Mouse (Mus musculus) embryonic facial prominence, embryonic 13.5 days (tissue): ENCODE measurements around the gene Scn3b. TPM values are rescaled to one million over a fixed set of nuclear protein-coding genes. Genes with fewer than 3 reads are reported as not detected.

Experiments used
- ATAC-seq: fragments of 200-750 bp; cut with Nextera tagmentation; 2 replicates; pipeline ENCODE4 v1.8.0; 2017; ENCODE audit warnings: low read depth; ENCODE audit not compliant: insufficient number of reproducible peaks, insufficient read depth, low FRiP score, low TSS enrichment
- H3K27ac ChIP-seq: fragments of 300-500 bp; sonication (generic); 2 replicates; pipeline ENCODE4 v1.5.1; 2015; ENCODE audit warnings: moderate library complexity, mild to moderate bottlenecking, inconsistent platforms
- H3K27me3 ChIP-seq: fragments of 300-500 bp; sonication (generic); 2 replicates; pipeline ENCODE4 v1.6.1; 2015; ENCODE audit warnings: mild to moderate bottlenecking, inconsistent platforms
- H3K36me3 ChIP-seq: fragments of 300-500 bp; sonication (generic); 2 replicates; pipeline ENCODE4 v1.6.1; 2015; ENCODE audit warnings: mild to moderate bottlenecking, inconsistent platforms
- H3K4me1 ChIP-seq: fragments of 300-500 bp; sonication (generic); 2 replicates; pipeline ENCODE4 v1.6.1; 2015; ENCODE audit warnings: inconsistent platforms
- H3K4me2 ChIP-seq: fragments of 300-500 bp; sonication (generic); 2 replicates; pipeline ENCODE4 v1.6.1; 2015; ENCODE audit warnings: moderate library complexity, mild to moderate bottlenecking, inconsistent platforms
- H3K4me3 ChIP-seq: fragments of 300-500 bp; sonication (generic); 2 replicates; pipeline ENCODE4 v1.5.1; 2015; ENCODE audit warnings: mild to moderate bottlenecking, inconsistent platforms
- H3K9ac ChIP-seq: fragments of 300-500 bp; sonication (generic); 2 replicates; pipeline ENCODE4 v1.6.1; 2015; ENCODE audit warnings: mild to moderate bottlenecking, inconsistent platforms
- H3K9me3 ChIP-seq: fragments of 300-500 bp; sonication (generic); 2 replicates; pipeline ENCODE4 v1.6.1; 2016; ENCODE audit warnings: inconsistent platforms
- WGBS: fragments of 180-500 bp; shearing (Covaris S2); methylation state at CpG from one replicate; pipeline ENCODE4 v1.1.7; 2015; ENCODE audit warnings: mixed read lengths; 5-methylcytosine and 5-hydroxymethylcytosine counted together
- polyA plus RNA-seq: library from polyadenylated mRNA; unstranded; fragments of >200 nt; fragmentation: Nextera tagmentation; extraction: Ambion mirVana; gene quantifications from 2 replicates; pipeline ENCODE4 v1.2.1, GENCODE M21; 2015

The Scn3b gene
- polyA plus RNA-seq, result 2.8 and 3.0 TPM in 2 replicates

GRCm38 (mm10) chr9:40269103-40269861 is at the start of gene Scn3b:
Gene Scn3b, plus strand, starts transcription at chr9:40269217.
- no peaks in the 10 kb centered on the region for H3K36me3 ChIP-seq
- H3K4me2 ChIP-seq, result peak within 1 kb of the TSS; percentile 63
- H3K4me3 ChIP-seq, result peak within 1 kb of the TSS; percentile 37
- peak; percentile 76 for ATAC-seq
- H3K27me3 ChIP-seq, result peaks cover 33% of the 10 kb centered on the region
- H3K9me3 ChIP-seq, result no peaks in the 10 kb centered on the region
- H3K27ac ChIP-seq, result no peak within 1 kb of the TSS
- under 1% methylated on average over 42 of the region's 42 CpGs for WGBS
- H3K9ac ChIP-seq, result 0 out of 2 replicates have a peak within 1 kb of the TSS, but pooled peaks have one; percentile 36
- peaks cover 22% of the 10 kb centered on the region for H3K4me1 ChIP-seq

DNA sequence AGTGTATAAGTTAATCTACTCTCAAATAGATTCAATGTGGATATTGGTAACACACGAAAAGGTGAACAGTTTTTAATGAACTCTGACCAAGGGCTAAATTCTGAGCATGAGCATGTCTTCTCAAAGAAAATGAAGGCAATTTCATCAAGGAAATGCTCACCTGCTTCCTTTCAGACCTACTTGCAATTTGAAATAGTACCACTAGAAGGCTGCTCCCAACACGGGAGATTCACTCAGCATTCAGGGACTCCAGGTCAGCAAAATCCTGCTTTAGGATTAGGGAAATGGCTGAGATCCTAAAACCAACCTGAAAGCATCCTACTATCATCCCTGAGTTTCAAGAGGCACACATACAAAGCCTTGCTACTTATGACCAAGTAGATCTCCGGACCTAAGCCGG is 44.7 kb upstream of the Scn3b start:
- Histone ChIP-seq H3K4me3 (no peak overlapping the region), H3K9me3 (no peaks in the 10 kb centered on the region), H3K4me1 (no peaks in the 10 kb centered on the region), H3K36me3 (no peaks in the 10 kb centered on the region), H3K27ac (no peak overlapping the region), H3K27me3 (peaks cover 6% of the 10 kb centered on the region), H3K4me2 (no peak overlapping the region), H3K9ac (no peak overlapping the region)
- no peak for ATAC-seq
- 73% methylated on average over 4 of the region's 4 CpGs for WGBS

DNA sequence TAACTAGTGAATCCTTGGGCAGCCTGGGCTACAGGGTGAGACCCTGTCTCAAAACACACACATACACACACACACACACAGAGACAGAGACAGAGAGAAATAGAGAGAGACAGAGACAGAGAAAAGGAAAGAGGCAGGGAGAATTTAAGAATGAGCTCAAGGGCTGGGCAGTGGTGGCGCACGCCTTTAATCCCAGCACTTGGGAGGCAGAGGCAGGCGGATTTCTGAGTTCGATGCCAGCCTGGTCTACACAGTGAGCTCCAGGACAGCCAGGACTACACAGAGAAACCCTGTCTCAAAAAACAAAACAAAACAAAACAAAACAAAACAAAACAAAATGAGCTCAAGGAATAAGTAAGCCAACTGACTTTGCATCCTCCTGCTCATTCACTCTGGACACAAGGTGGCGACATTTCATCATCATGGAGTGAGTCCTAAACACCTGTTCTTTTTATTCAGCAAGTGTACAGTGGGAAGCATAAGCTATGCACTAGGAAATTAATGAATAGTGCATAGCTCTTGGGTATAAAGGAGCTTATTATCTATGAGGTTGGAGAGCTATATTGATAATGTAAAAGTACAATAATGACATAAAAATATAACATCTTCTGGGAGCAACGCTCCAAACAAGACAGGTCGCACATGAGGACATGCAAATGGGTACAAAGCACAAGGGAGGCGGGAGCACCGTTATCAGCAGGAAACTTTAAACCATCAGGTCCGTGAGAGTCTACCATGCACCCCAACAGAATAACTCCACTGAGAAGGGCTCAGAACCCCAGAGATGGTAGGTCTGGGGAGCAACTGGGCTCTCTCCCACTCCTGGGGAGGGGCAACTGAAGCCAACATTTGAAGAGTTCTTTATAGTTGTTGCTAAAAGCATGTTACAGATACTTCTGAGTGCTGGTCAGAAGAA is 40.9 kb upstream of the Scn3b start:
- no peak overlapping the region for H3K9ac ChIP-seq
- no peak overlapping the region for H3K4me3 ChIP-seq
- H3K4me2 ChIP-seq, result no peak overlapping the region
- ATAC-seq, result no peak
- H3K9me3 ChIP-seq, result no peaks in the 10 kb centered on the region
- H3K27me3 ChIP-seq, result peaks cover 10% of the 10 kb centered on the region
- H3K36me3 ChIP-seq, result no peaks in the 10 kb centered on the region
- H3K4me1 ChIP-seq, result no peaks in the 10 kb centered on the region
- WGBS, result 70% methylated on average over 10 of the region's 10 CpGs
- no peak overlapping the region for H3K27ac ChIP-seq

DNA sequence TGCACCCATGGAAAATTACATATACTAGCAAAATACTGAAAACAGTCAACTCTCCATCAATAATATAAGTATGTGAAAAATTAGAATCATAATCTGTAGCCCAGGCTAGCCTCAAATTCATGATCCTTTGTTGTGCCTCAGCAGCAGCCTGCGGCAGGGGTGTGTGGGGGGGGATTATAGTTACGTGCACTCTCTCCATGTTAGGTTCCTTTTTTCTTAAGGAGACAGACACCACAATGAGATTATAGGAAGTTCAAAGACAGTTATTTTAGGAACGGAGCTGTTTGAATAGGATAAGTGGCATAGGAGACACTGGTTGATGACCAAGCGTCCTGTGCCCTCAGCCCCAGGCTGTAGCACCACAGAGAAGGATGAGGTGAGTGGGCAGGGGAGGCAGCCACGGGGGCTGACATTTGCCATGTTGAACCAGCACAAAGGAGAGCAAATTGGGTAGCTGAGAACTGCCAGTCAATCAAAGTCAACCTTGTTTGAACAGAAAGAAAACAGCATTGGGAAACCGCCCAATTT is 40.1 kb upstream of the Scn3b start:
- H3K27me3 ChIP-seq, result peaks cover 10% of the 10 kb centered on the region
- H3K9me3 ChIP-seq, result no peaks in the 10 kb centered on the region
- 40% methylated on average over 6 of the region's 6 CpGs for WGBS
- ATAC-seq, result no peak
- H3K36me3 ChIP-seq, result no peaks in the 10 kb centered on the region
- H3K4me3 ChIP-seq, result no peak overlapping the region
- H3K9ac ChIP-seq, result no peak overlapping the region
- no peak overlapping the region for H3K27ac ChIP-seq
- H3K4me1 ChIP-seq, result no peaks in the 10 kb centered on the region
- no peak overlapping the region for H3K4me2 ChIP-seq

GRCm38 (mm10) chr9:40229479-40229878 is 39.5 kb upstream of the Scn3b start:
- WGBS, result 45% methylated on average over 5 of the region's 5 CpGs
- H3K9me3 ChIP-seq, result no peaks in the 10 kb centered on the region
- ATAC-seq, result no peak

GRCm38 (mm10) chr9:40231019-40231418 is 38.0 kb upstream of the Scn3b start:
- ATAC-seq, result no peak
- H3K4me3 ChIP-seq, result no peak overlapping the region
- H3K4me1 ChIP-seq, result peaks cover 5% of the 10 kb centered on the region; the same call in 1 of the 2 replicates
- H3K36me3 ChIP-seq, result no peaks in the 10 kb centered on the region
- peaks cover 10% of the 10 kb centered on the region for H3K27me3 ChIP-seq
- 81% methylated on average over 3 of the region's 3 CpGs for WGBS
- no peak overlapping the region for H3K27ac ChIP-seq
- H3K9me3 ChIP-seq, result no peaks in the 10 kb centered on the region
- no peak overlapping the region for H3K9ac ChIP-seq
- no peak overlapping the region for H3K4me2 ChIP-seq

More at GRCm38 (mm10) chr9:40229479-40229878, 39.5 kb upstream of the Scn3b start:
- no peak overlapping the region for H3K4me3 ChIP-seq
- no peak overlapping the region for H3K27ac ChIP-seq
- no peak overlapping the region for H3K9ac ChIP-seq
- no peak overlapping the region for H3K4me2 ChIP-seq
- no peaks in the 10 kb centered on the region for H3K36me3 ChIP-seq
- no peaks in the 10 kb centered on the region for H3K4me1 ChIP-seq
- peaks cover 10% of the 10 kb centered on the region for H3K27me3 ChIP-seq

DNA sequence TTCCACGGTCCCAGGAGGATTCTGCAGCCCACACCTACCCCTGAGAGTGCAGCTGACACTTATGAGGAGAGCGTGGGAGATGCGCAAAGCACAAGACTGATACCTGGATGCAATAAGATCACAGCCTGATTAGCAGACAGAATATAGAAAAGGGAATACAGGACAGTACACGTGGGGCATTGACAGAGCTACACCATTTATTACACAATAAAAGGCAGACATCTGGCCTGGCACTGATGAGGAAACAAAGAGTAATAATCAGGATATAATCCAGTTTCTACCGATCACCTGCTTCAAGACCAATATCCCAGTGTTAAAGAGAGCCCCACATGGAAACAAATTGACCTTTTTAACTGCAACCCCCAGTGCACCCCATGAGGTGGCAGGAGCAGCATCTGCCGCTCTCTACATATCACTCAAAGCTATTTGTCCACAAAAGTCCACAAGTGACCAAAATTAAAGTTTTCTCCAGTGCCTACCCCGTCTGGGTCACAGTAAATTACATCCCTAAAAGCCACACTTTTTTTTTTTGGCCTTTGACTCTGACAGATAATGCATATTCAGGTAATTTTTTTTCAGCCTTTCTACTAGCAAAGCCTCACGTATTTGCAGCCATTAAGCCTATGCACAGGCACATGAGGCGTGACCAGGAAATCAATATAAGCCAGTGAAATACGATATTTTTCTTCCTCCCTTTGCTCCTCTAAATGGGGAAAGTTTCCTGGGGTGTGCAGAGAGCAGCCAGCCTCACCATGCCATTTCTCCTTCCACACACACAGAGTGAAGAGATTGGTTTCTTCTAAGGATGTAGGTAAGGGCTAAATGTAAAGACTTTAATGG is 34.6 kb upstream of the Scn3b start:
- peak; percentile 32; the same call in 1 of the 2 replicates for ATAC-seq
- Histone ChIP-seq H3K9ac (no peak overlapping the region), H3K4me2 (no peak overlapping the region), H3K36me3 (no peaks in the 10 kb centered on the region), H3K9me3 (no peaks in the 10 kb centered on the region), H3K4me3 (no peak overlapping the region), H3K27ac (no peak overlapping the region), H3K27me3 (peaks cover 14% of the 10 kb centered on the region), H3K4me1 (peaks cover 5% of the 10 kb centered on the region; the same call in 1 of the 2 replicates)
- WGBS, result 58% methylated on average over 10 of the region's 10 CpGs

GRCm38 (mm10) chr9:40235220-40235619 is 33.8 kb upstream of the Scn3b start:
- no peak overlapping the region for H3K4me3 ChIP-seq
- H3K27ac ChIP-seq, result no peak overlapping the region
- peaks cover 5% of the 10 kb centered on the region; the same call in 1 of the 2 replicates for H3K4me1 ChIP-seq
- H3K27me3 ChIP-seq, result peaks cover 21% of the 10 kb centered on the region
- H3K36me3 ChIP-seq, result no peaks in the 10 kb centered on the region
- ATAC-seq, result no peak
- H3K9ac ChIP-seq, result no peak overlapping the region
- 88% methylated on average over 7 of the region's 7 CpGs for WGBS
- no peaks in the 10 kb centered on the region for H3K9me3 ChIP-seq
- no peak overlapping the region for H3K4me2 ChIP-seq

GRCm38 (mm10) chr9:40239749-40240148 is 29.3 kb upstream of the Scn3b start:
- no peak for ATAC-seq

GRCm38 (mm10) chr9:40240311-40240710 is 28.7 kb upstream of the Scn3b start:
- 21% methylated on average over 5 of the region's 5 CpGs for WGBS
- Histone ChIP-seq H3K4me3 (no peak overlapping the region), H3K36me3 (no peaks in the 10 kb centered on the region), H3K27me3 (peaks cover 32% of the 10 kb centered on the region), H3K9me3 (no peaks in the 10 kb centered on the region), H3K4me1 (peaks cover 9% of the 10 kb centered on the region; the same call in 1 of the 2 replicates), H3K4me2 (no peak overlapping the region), H3K27ac (no peak overlapping the region), H3K9ac (no peak overlapping the region)
- ATAC-seq, result no peak

More at GRCm38 (mm10) chr9:40239749-40240148, 29.3 kb upstream of the Scn3b start:
- 32% methylated on average over 4 of the region's 4 CpGs for WGBS
- no peaks in the 10 kb centered on the region for H3K9me3 ChIP-seq
- no peak overlapping the region for H3K4me2 ChIP-seq
- no peak overlapping the region for H3K9ac ChIP-seq
- no peak overlapping the region for H3K4me3 ChIP-seq
- H3K27me3 ChIP-seq, result peaks cover 32% of the 10 kb centered on the region
- no peak overlapping the region for H3K27ac ChIP-seq
- no peaks in the 10 kb centered on the region for H3K36me3 ChIP-seq
- peaks cover 11% of the 10 kb centered on the region; the same call in 1 of the 2 replicates for H3K4me1 ChIP-seq
